Mouse (Mus musculus) thymus, postnatal 4 days (tissue): ENCODE data around the gene Tox2.
A peak's percentile ranks its signal among the peaks of the same experiment; 100 is the strongest.

ENCODE experiments used
- DNase-seq: peaks from one replicate; pipeline ENCODE4 v3.0.0; 2021

The Tox2 gene

GRCm38 (mm10) chr2:163205737-163206490 is 3.0 kb downstream of the Tox2 start:
- no peak for DNase-seq

- peak; percentile 75 for DNase-seq
Measured at GRCm38 (mm10) chr2:163207315-163207714, 4.4 kb downstream of the Tox2 start.

GRCm38 (mm10) chr2:163209139-163209538 is 6.2 kb downstream of the Tox2 start:
- no peak for DNase-seq

- no peak for DNase-seq
Measured at GRCm38 (mm10) chr2:163213085-163213484, 10.2 kb downstream of the Tox2 start.

- no peak for DNase-seq
Measured at GRCm38 (mm10) chr2:163218095-163218494, 15.2 kb downstream of the Tox2 start.

GRCm38 (mm10) chr2:163218571-163218970 is 15.6 kb downstream of the Tox2 start:
- no peak for DNase-seq

GRCm38 (mm10) chr2:163219447-163219846 is 16.5 kb downstream of the Tox2 start:
- DNase-seq: no peak

- DNase-seq: no peak
Measured at GRCm38 (mm10) chr2:163220706-163221105, 17.8 kb downstream of the Tox2 start.

GRCm38 (mm10) chr2:163225302-163225701 is 22.4 kb downstream of the Tox2 start:
- no peak for DNase-seq

- peak; percentile 72 for DNase-seq
Measured at GRCm38 (mm10) chr2:163229050-163229449, 26.1 kb downstream of the Tox2 start.

GRCm38 (mm10) chr2:163231781-163232534 is 29.0 kb downstream of the Tox2 start:
- no peak for DNase-seq

GRCm38 (mm10) chr2:163233666-163234065 is 30.7 kb downstream of the Tox2 start:
- no peak for DNase-seq

- DNase-seq: no peak
Measured at GRCm38 (mm10) chr2:163236057-163236456, 33.1 kb downstream of the Tox2 start.

GRCm38 (mm10) chr2:163237999-163238529 is 35.1 kb downstream of the Tox2 start:
- DNase-seq: no peak

- no peak for DNase-seq
Measured at GRCm38 (mm10) chr2:163239945-163240344, 37.0 kb downstream of the Tox2 start.

GRCm38 (mm10) chr2:163241867-163242266 is 38.9 kb downstream of the Tox2 start:
- no peak for DNase-seq

GRCm38 (mm10) chr2:163243917-163244852 is 41.3 kb downstream of the Tox2 start:
- DNase-seq: no peak

- DNase-seq: no peak
Measured at GRCm38 (mm10) chr2:163248912-163249311, 46.0 kb downstream of the Tox2 start.

GRCm38 (mm10) chr2:163252645-163253044 is 49.7 kb downstream of the Tox2 start:
- no peak for DNase-seq

GRCm38 (mm10) chr2:163253248-163254099 is 50.5 kb downstream of the Tox2 start:
- DNase-seq: peak; percentile 59

- no peak for DNase-seq
Measured at GRCm38 (mm10) chr2:163254228-163254627, 51.3 kb downstream of the Tox2 start.

- no peak for DNase-seq
Measured at GRCm38 (mm10) chr2:163256765-163257164, 53.8 kb downstream of the Tox2 start.
